In genomic region chr10:121471570-121472197, GRCm38 (mm10) we compare ENCODE assay signal across 7 mouse cellular contexts. TPM values are rescaled to one million over a fixed set of nuclear protein-coding genes. Genes with fewer than 3 reads are reported as not detected.
DNase-seq lines count a peak whose midpoint lies in the region; ATAC-seq and TF ChIP-seq lines count a peak whose summit lies in the region.

No protein-coding gene starts in this region.

- WGBS in lung, postnatal 0 days, result 21% methylated on average over 8 of the region's 8 CpGs
- WGBS in embryonic facial prominence, embryonic 12.5 days, result 52% methylated on average over 8 of the region's 8 CpGs
- 24% methylated on average over 8 of the region's 8 CpGs for WGBS in hindbrain, postnatal 0 days
- 17% methylated on average over 8 of the region's 8 CpGs for WGBS in macrophage (ENCODE audit: missing documents)

- no peak for TF ChIP-seq CTCF in lung, postnatal 0 days (IDR thresholded peaks at IDR 0.05)
- TF ChIP-seq CTCF in hindbrain, postnatal 0 days (IDR thresholded peaks at IDR 0.05; ENCODE audit: low read depth), result no peak

- H3K4me1 ChIP-seq in lung, postnatal 0 days (ENCODE audit: insufficient read depth, low read depth, low read length), result peaks cover 27% of the 10 kb centered on the region
- peaks cover 60% of the 10 kb centered on the region for H3K4me1 ChIP-seq in embryonic facial prominence, embryonic 12.5 days
- H3K4me1 ChIP-seq in hindbrain, postnatal 0 days (ENCODE audit: insufficient read depth, low read length), result peaks cover 3% of the 10 kb centered on the region

- peak overlapping the region; percentile 27 for H3K4me2 ChIP-seq in lung, postnatal 0 days (replicated peaks; ENCODE audit: low read depth, low read length)
- no peak overlapping the region for H3K4me2 ChIP-seq in embryonic facial prominence, embryonic 12.5 days (replicated peaks)
- no peak overlapping the region for H3K4me2 ChIP-seq in hindbrain, postnatal 0 days (ENCODE audit: low read depth, low read length)

- H3K9ac ChIP-seq in lung, postnatal 0 days (replicated peaks; ENCODE audit: low read depth), result no peak overlapping the region
- no peak overlapping the region for H3K9ac ChIP-seq in embryonic facial prominence, embryonic 12.5 days
- H3K9ac ChIP-seq in hindbrain, postnatal 0 days (replicated peaks; ENCODE audit: low read length), result no peak overlapping the region

- no peaks in the 10 kb centered on the region for H3K36me3 ChIP-seq in lung, postnatal 0 days (ENCODE audit: insufficient read depth, low read length)
- H3K36me3 ChIP-seq in embryonic facial prominence, embryonic 12.5 days, result no peaks in the 10 kb centered on the region
- no peaks in the 10 kb centered on the region for H3K36me3 ChIP-seq in hindbrain, postnatal 0 days (ENCODE audit: insufficient read depth, low read length)
- no peaks in the 10 kb centered on the region for H3K36me3 ChIP-seq in macrophage (ENCODE audit: inconsistent target)

- ATAC-seq in lung, postnatal 0 days, result no peak
- no peak for ATAC-seq in embryonic facial prominence, embryonic 12.5 days (ENCODE audit: insufficient number of reproducible peaks, insufficient read depth, low FRiP score, low TSS enrichment)
- no peak for ATAC-seq in hindbrain, postnatal 0 days

- H3K79me2 ChIP-seq in macrophage (ENCODE audit: inconsistent target), result peaks cover 92% of the 10 kb centered on the region

- TF ChIP-seq EP300 in lung, postnatal 0 days (IDR thresholded peaks at IDR 0.05), result no peak

- no peak overlapping the region for H3K4me3 ChIP-seq in lung, postnatal 0 days (ENCODE audit: low read depth, low read length)
- H3K4me3 ChIP-seq in embryonic facial prominence, embryonic 12.5 days, result no peak overlapping the region
- H3K4me3 ChIP-seq in hindbrain, postnatal 0 days (ENCODE audit: low read length), result no peak overlapping the region
- H3K4me3 ChIP-seq in macrophage (ENCODE audit: inconsistent target), result no peak overlapping the region

- H3K27me3 ChIP-seq in lung, postnatal 0 days (replicated peaks; ENCODE audit: insufficient read depth, low read length), result no peaks in the 10 kb centered on the region
- H3K27me3 ChIP-seq in embryonic facial prominence, embryonic 12.5 days, result no peaks in the 10 kb centered on the region
- no peaks in the 10 kb centered on the region for H3K27me3 ChIP-seq in hindbrain, postnatal 0 days (ENCODE audit: insufficient read depth, low read length)

- no peaks in the 10 kb centered on the region for H3K9me3 ChIP-seq in lung, postnatal 0 days (ENCODE audit: low read length)
- H3K9me3 ChIP-seq in embryonic facial prominence, embryonic 12.5 days, result no peaks in the 10 kb centered on the region
- no peaks in the 10 kb centered on the region for H3K9me3 ChIP-seq in hindbrain, postnatal 0 days (ENCODE audit: low read length)

- peak; percentile 75 for DNase-seq in lung, postnatal 0 days (ENCODE audit: low spot score)
- DNase-seq in lung, adult 18-20 months, result no peak
- DNase-seq in hindbrain, postnatal 0 days (ENCODE audit: low spot score), result peak; percentile 40
- DNase-seq in layer of hippocampus, postnatal 25 days (ENCODE audit: extremely low spot score in 1 of 2, low spot score in 1 of 2), result no peak
- DNase-seq in cerebellum, adult 11 months, result no peak

- H3K27ac ChIP-seq in lung, postnatal 0 days (ENCODE audit: low read length), result peak overlapping the region; percentile 54; the same call in 1 of the 2 replicates
- peak overlapping the region; percentile 76 for H3K27ac ChIP-seq in embryonic facial prominence, embryonic 12.5 days
- H3K27ac ChIP-seq in hindbrain, postnatal 0 days, result peak overlapping the region; percentile 38; the same call in 1 of the 2 replicates
- H3K27ac ChIP-seq in macrophage, result peak overlapping the region; percentile 79

RNA-seq across cellular contexts. Expression of gene Rassf3, which starts 4.5 kb away (rescaled TPM):
- 22.9 and 26.4 TPM in 2 replicates for polyA plus RNA-seq in lung, postnatal 0 days (2015; fragmentation: Nextera tagmentation; extraction: Ambion mirVana)
- 23.1 and 24.7 TPM in 2 replicates for polyA plus RNA-seq in embryonic facial prominence, embryonic 12.5 days (2016; fragmentation: Nextera tagmentation; extraction: Ambion mirVana)
- total RNA-seq in hindbrain, postnatal 0 days (2014; rRNA removed), result 7.4 and 11.1 TPM in 2 replicates
- 5.7 and 6.0 TPM in 2 replicates for polyA plus RNA-seq in hindbrain, postnatal 0 days (2015; fragmentation: Nextera tagmentation; extraction: Ambion mirVana)
- 100 to 1,000 TPM in 1 of 26 experiments, 10 to 100 TPM in 19, 1 to 10 TPM in 6; 4.9 to 154 (median 18.5) TPM for total RNA-seq in macrophage (2018; cell fraction: chromatin; rRNA removed)
- 10 to 100 TPM; 19.5 to 87.4 (median 38.1) TPM for total RNA-seq in macrophage (2018; cell fraction: cytosol; rRNA removed)
- 100 to 1,000 TPM in 2 of 26 experiments, 10 to 100 TPM in 24; 14.4 to 130 (median 28.3) TPM for total RNA-seq in macrophage (2018; cell fraction: nucleus; rRNA removed)
- 38.9 to 52.7 TPM (median 40.3 TPM) in 3 replicates for polyA plus RNA-seq in macrophage (2018)
- 10 to 100 TPM in 1 of 2 experiments, 1 to 10 TPM in 1; 7.6 to 10.4 TPM for total RNA-seq in layer of hippocampus, postnatal 25 days (2021)

Comparison
In these comparisons a context has a peak if more than half of its experiments do, and no peak if none do; other contexts are left out.
1. DNase-seq: peak in lung, postnatal 0 days (single experiment) and hindbrain, postnatal 0 days (single experiment); none in lung, adult 18-20 months (0 of 2), layer of hippocampus, postnatal 25 days (0 of 2) and cerebellum, adult 11 months (single experiment).
2. Peak in every context shown above with its lines, with median percentiles within 50 percentile points of each other: H3K27ac ChIP-seq.